Mouse (Mus musculus): Measurements from ENCODE around the gene Gipc1. TPM values are rescaled to one million over a fixed set of nuclear protein-coding genes. Genes with fewer than 3 reads are reported as not detected.

Gipc1 gene
- total and polyA plus RNA-seq, 3 experiments: 21.0 to 25.8 (median 22.6) TPM

- Histone ChIP-seq H3K36me3 (replicated peaks in 1 of 2; ENCODE audit: control insufficient read depth in 1 of 2, insufficient read depth in 1 of 2, low read length in 1 of 2) (peaks cover 13 to 22% of the 10 kb centered on the region in 2 experiments), H3K27ac (ENCODE audit: insufficient read depth, low read depth) (no peak overlapping the region), H3K27me3 (replicated peaks) (no peaks in the 10 kb centered on the region), H3K4me1 (ENCODE audit: control insufficient read depth in 1 of 2, insufficient read depth in 2 of 2) (peaks cover 2 to 16% of the 10 kb centered on the region in 2 experiments; a peak in 3 of 4 replicates), H3K9ac (ENCODE audit: insufficient read depth, low read depth) (no peak overlapping the region), H3K4me2 (ENCODE audit: insufficient read depth, low read depth, poor library complexity, severe bottlenecking) (no peak overlapping the region), H3K79me2 (replicated peaks; ENCODE audit: control insufficient read depth, extremely low read depth, insufficient read depth, poor library complexity, severe bottlenecking) (no peaks in the 10 kb centered on the region), H3K4me3 (replicated peaks in 1 of 3; ENCODE audit: low read depth in 2 of 3, low read length in 2 of 3, poor library complexity in 1 of 3) (no peak overlapping the region), H3K9me3 (replicated peaks; ENCODE audit: low read length) (peaks cover 2% of the 10 kb centered on the region)
- in situ Hi-C loops (cut with MboI; ENCODE audit: low pct_ligation_motif_present, low pct_unique_long_range_greater_than_20kb, low sequenced_read_pairs): no loop called here
- no peak for TF ChIP-seq GABPA (IDR thresholded peaks at IDR 0.05; ENCODE audit: insufficient replicate concordance, low read depth, low read length)
- no peak for TF ChIP-seq ZC3H11A (IDR thresholded peaks at IDR 0.05; ENCODE audit: low read depth, low read length)
- TF ChIP-seq MXI1 (IDR thresholded peaks at IDR 0.05; ENCODE audit: low read depth, low read length): no peak
- TF ChIP-seq TBP (conservative IDR thresholded peaks at IDR 0.05; ENCODE audit: low read depth, low read length): no peak
- TF ChIP-seq TCF12 (IDR thresholded peaks at IDR 0.05; ENCODE audit: low read depth, low read length): no peak
- no peak for TF ChIP-seq ETS1 (conservative IDR thresholded peaks at IDR 0.05; ENCODE audit: low read depth, low read length)
- no peak for TF ChIP-seq RAD21 (IDR thresholded peaks at IDR 0.05; ENCODE audit: low read depth, low read length)
- no peak for TF ChIP-seq BHLHE40 (IDR thresholded peaks at IDR 0.05; ENCODE audit: low read depth, low read length)
- TF ChIP-seq MYC (IDR thresholded peaks at IDR 0.05; ENCODE audit: low read depth, low read length): no peak
- no peak for TF ChIP-seq IRF4 (IDR thresholded peaks at IDR 0.05; ENCODE audit: low read depth, low read length)
- TF ChIP-seq NRF1 (IDR thresholded peaks at IDR 0.05; ENCODE audit: low read depth, low read length): no peak
- TF ChIP-seq MAFK (IDR thresholded peaks at IDR 0.05; ENCODE audit: insufficient replicate concordance, low read length): no peak
- TF ChIP-seq MAZ (IDR thresholded peaks at IDR 0.05; ENCODE audit: low read depth, low read length): no peak
- no peak for TF ChIP-seq MEF2A (IDR thresholded peaks at IDR 0.05; ENCODE audit: borderline replicate concordance, low read depth, low read length)
- no peak for TF ChIP-seq ZKSCAN1 (IDR thresholded peaks at IDR 0.05; ENCODE audit: borderline replicate concordance, low read depth, low read length)
- TF ChIP-seq HCFC1 (IDR thresholded peaks at IDR 0.05; ENCODE audit: low read depth, low read length): no peak
- no peak for TF ChIP-seq USF1 (IDR thresholded peaks at IDR 0.05; ENCODE audit: low read depth, low read length)
- no peak for TF ChIP-seq JUN (IDR thresholded peaks at IDR 0.05; ENCODE audit: insufficient read depth, low read depth, low read length)
- dilution Hi-C loops (cut with MboI; ENCODE audit: extremely low pct_ligation_motif_present, extremely low pct_unique_long_range_greater_than_20kb, low sequenced_read_pairs): no loop called here
- DNase-seq (ENCODE audit: extremely low read depth): no peak
Measured at GRCm38 (mm10) chr8:83616625-83617024, 35.9 kb upstream of the Gipc1 start.

GRCm38 (mm10) chr8:83617111-83617510 is 35.4 kb upstream of the Gipc1 start:
- peaks cover 8 to 17% of the 10 kb centered on the region in 2 experiments for H3K36me3 ChIP-seq (replicated peaks in 1 of 2; ENCODE audit: control insufficient read depth in 1 of 2, insufficient read depth in 1 of 2, low read length in 1 of 2)
- no peaks in the 10 kb centered on the region for H3K79me2 ChIP-seq (replicated peaks; ENCODE audit: control insufficient read depth, extremely low read depth, insufficient read depth, poor library complexity, severe bottlenecking)
- DNase-seq (ENCODE audit: extremely low read depth): no peak
- in situ Hi-C loops (cut with MboI; ENCODE audit: low pct_ligation_motif_present, low pct_unique_long_range_greater_than_20kb, low sequenced_read_pairs) (no loop called here), dilution Hi-C loops (cut with MboI; ENCODE audit: extremely low pct_ligation_motif_present, extremely low pct_unique_long_range_greater_than_20kb, low sequenced_read_pairs) (no loop called here)
- TF ChIP-seq CHD2 (IDR thresholded peaks at IDR 0.05; ENCODE audit: low read length) (no peak), TCF12 (IDR thresholded peaks at IDR 0.05; ENCODE audit: low read depth, low read length) (no peak), NELFE (IDR thresholded peaks at IDR 0.05; ENCODE audit: low read depth, low read length) (no peak), HCFC1 (IDR thresholded peaks at IDR 0.05; ENCODE audit: low read depth, low read length) (no peak), MAX (IDR thresholded peaks at IDR 0.05; ENCODE audit: low read length) (no peak), CHD1 (IDR thresholded peaks at IDR 0.05; ENCODE audit: low read depth, low read length) (no peak), PAX5 (IDR thresholded peaks at IDR 0.05; ENCODE audit: low read length) (no peak)
- H3K4me2 ChIP-seq (ENCODE audit: insufficient read depth, low read depth, poor library complexity, severe bottlenecking): no peak overlapping the region
- no peaks in the 10 kb centered on the region for H3K27me3 ChIP-seq (replicated peaks)
- H3K4me3 ChIP-seq (replicated peaks in 1 of 3; ENCODE audit: low read depth in 2 of 3, low read length in 2 of 3, poor library complexity in 1 of 3): no peak overlapping the region
- H3K4me1 ChIP-seq (ENCODE audit: control insufficient read depth in 1 of 2, insufficient read depth in 2 of 2): peaks cover 2 to 15% of the 10 kb centered on the region in 2 experiments; a peak in 3 of 4 replicates
- no peak overlapping the region for H3K9ac ChIP-seq (ENCODE audit: insufficient read depth, low read depth)
- H3K9me3 ChIP-seq (replicated peaks; ENCODE audit: low read length): peaks cover 2% of the 10 kb centered on the region
- no peak overlapping the region for H3K27ac ChIP-seq (ENCODE audit: insufficient read depth, low read depth)
